Mouse (Mus musculus) neural tube, embryonic 12.5 days (tissue): Measurements from ENCODE around the gene Syt9. TPM values are rescaled to one million over a fixed set of nuclear protein-coding genes. Genes with fewer than 3 reads are reported as not detected.
A peak's percentile ranks its signal among the peaks of the same experiment; 100 is the strongest.

Source experiments
- ATAC-seq: fragments of 200-750 bp; cut with Nextera tagmentation; 2 replicates; pipeline ENCODE4 v1.8.0; 2017; ENCODE audit warnings: low read depth, mild to moderate bottlenecking, moderate TSS enrichment, moderate library complexity; ENCODE audit not compliant: low FRiP score
- H3K27ac ChIP-seq: fragments of 300-500 bp; sonication (generic); 2 replicates; pipeline ENCODE4 v1.5.1; 2016
- H3K27me3 ChIP-seq: fragments of 300-500 bp; sonication (generic); replicated peaks from 2 replicates; pipeline ENCODE4 v1.6.1; 2016; ENCODE audit warnings: mild to moderate bottlenecking
- H3K36me3 ChIP-seq: fragments of 300-500 bp; sonication (generic); 2 replicates; pipeline ENCODE4 v1.6.1; 2016; ENCODE audit warnings: mild to moderate bottlenecking
- H3K4me1 ChIP-seq: fragments of 300-500 bp; sonication (generic); 2 replicates; pipeline ENCODE4 v1.6.1; 2016
- H3K4me2 ChIP-seq: fragments of 300-500 bp; sonication (generic); replicated peaks from 2 replicates; pipeline ENCODE4 v1.6.1; 2016; ENCODE audit warnings: mild to moderate bottlenecking
- H3K4me3 ChIP-seq: fragments of 300-500 bp; sonication (generic); 2 replicates; pipeline ENCODE4 v1.5.1; 2016
- H3K9ac ChIP-seq: fragments of 300-500 bp; sonication (generic); 2 replicates; pipeline ENCODE4 v1.6.1; 2016; ENCODE audit warnings: mild to moderate bottlenecking
- H3K9me3 ChIP-seq: fragments of 300-500 bp; sonication (generic); 2 replicates; pipeline ENCODE4 v1.6.1; 2016; ENCODE audit warnings: mild to moderate bottlenecking
- WGBS: fragments of 180-500 bp; shearing (Covaris S2); methylation state at CpG from one replicate; pipeline ENCODE4 v1.1.7; 2016; 5-methylcytosine and 5-hydroxymethylcytosine counted together
- polyA plus RNA-seq: library from polyadenylated mRNA; unstranded; fragments of >200 nt; fragmentation: Nextera tagmentation; extraction: Ambion mirVana; gene quantifications from 2 replicates; pipeline ENCODE4 v1.2.1, GENCODE M21; 2016

Syt9 gene
- polyA plus RNA-seq, 1 experiment from 2014 or later = 7.9 TPM

DNA sequence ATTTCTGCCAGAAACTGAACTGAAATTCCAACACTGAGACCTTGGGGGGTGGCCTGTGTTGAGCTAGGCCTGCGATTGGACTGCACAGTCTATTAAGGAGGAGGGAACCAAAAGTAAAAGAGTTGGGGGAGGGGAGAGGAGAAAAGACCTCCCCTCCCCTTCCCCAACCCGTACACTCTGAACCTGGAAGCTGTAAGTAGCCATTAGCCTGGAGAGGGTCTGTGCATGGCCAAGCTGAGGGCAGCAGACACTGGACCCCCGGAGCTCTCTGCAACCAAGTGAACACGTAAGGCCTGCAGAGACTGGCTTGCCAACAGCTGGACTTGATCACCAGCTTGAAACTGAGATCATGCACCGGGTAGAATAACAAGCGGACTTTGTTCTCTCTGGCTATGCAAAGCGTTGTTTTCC is 196.7 kb downstream of the Syt9 start, which contains the start of gene Olfml1:
Gene Olfml1 (plus strand): TSS at position 186 of the 411 bp plus-strand sequence.
- no peaks in the 10 kb centered on the region for H3K9me3 ChIP-seq
- no peaks in the 10 kb centered on the region for H3K27me3 ChIP-seq
- no peak within 1 kb of the TSS for H3K9ac ChIP-seq
- H3K27ac ChIP-seq = no peak within 1 kb of the TSS
- no peaks in the 10 kb centered on the region for H3K4me1 ChIP-seq
- WGBS = 62% methylated on average over 7 of the region's 7 CpGs
- no peaks in the 10 kb centered on the region for H3K36me3 ChIP-seq
- peak within 1 kb of the TSS; percentile 38 for H3K4me2 ChIP-seq
- no peak for ATAC-seq
- peak within 1 kb of the TSS; percentile 9; the same call in 1 of the 2 replicates for H3K4me3 ChIP-seq

DNA sequence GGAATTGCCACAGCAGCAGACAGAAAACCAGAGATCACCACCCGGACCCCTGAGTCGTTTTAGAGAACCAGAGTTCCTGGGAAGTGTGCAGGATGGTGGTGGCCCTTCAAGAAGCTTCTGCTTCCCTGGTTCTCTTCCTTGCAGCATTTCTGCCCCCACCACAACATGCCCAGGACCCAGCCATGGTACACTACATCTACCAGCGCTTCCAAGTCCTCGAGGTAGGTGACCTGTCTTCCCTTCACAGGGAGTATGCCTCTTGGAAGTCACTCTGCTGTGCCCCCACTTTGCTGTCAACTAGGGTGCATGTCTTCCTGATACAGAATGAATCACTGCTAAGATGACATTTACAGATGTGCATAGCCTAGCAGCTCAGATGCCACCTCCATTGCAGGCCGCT is 197.1 kb downstream of the Syt9 start:
- Histone ChIP-seq H3K9me3 (no peaks in the 10 kb centered on the region), H3K4me2 (peak overlapping the region; percentile 38), H3K4me3 (peak overlapping the region; percentile 9; the same call in 1 of the 2 replicates), H3K27ac (no peak overlapping the region), H3K36me3 (no peaks in the 10 kb centered on the region), H3K4me1 (no peaks in the 10 kb centered on the region), H3K9ac (no peak overlapping the region), H3K27me3 (no peaks in the 10 kb centered on the region)
- ATAC-seq = no peak
- 65% methylated on average over 5 of the region's 5 CpGs for WGBS

DNA sequence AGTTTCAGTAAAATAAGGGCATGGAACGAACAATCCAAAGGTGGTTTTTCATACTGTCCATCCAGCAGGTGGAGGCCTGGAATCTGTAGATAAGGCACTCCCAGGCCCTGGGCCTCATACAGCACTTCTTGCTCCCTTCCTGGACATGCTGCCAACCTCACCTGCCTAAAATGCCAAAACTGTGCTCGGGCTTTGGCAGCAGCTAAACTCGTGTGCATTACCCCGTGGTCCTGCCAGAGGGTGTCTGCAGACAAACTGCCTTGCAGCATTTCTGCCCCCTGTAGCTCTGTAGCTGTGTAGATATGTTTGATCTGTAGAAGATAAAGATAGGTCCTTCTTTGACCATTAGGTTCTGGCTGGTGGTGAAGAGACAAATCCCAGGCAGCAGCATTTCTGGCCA is 198.4 kb downstream of the Syt9 start:
- WGBS = 73% methylated on average over 4 of the region's 4 CpGs
- ATAC-seq = no peak

DNA sequence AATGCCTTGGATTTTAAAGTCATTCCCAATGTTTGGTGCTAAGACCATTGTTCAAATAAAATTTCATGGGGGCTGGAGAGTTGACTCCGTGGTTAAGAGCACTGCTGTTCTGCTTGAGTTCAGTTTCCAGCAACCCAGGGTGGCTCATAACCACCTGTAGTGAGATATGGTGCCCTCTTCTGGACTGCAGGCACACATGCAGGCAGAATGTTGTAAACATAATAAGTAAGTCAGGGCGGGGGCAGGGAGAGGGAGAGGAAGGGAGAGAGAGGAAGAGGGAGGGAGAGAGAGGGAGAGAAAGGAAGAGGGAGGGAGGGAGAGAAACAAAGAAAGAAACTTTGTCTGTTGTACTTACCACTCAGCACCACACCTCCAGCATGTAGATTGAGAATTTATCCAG is 203.3 kb downstream of the Syt9 start:
- Histone ChIP-seq H3K4me1 (no peaks in the 10 kb centered on the region), H3K4me3 (no peak overlapping the region), H3K9me3 (no peaks in the 10 kb centered on the region), H3K27me3 (no peaks in the 10 kb centered on the region), H3K27ac (no peak overlapping the region), H3K4me2 (no peak overlapping the region), H3K36me3 (no peaks in the 10 kb centered on the region), H3K9ac (no peak overlapping the region)
- ATAC-seq = no peak
- 58% methylated on average over 2 of the region's 2 CpGs for WGBS

More for the DNA sequence above, 198.4 kb downstream of the Syt9 start:
- H3K4me3 ChIP-seq = no peak overlapping the region
- no peaks in the 10 kb centered on the region for H3K9me3 ChIP-seq
- no peaks in the 10 kb centered on the region for H3K36me3 ChIP-seq
- H3K27ac ChIP-seq = no peak overlapping the region
- H3K27me3 ChIP-seq = no peaks in the 10 kb centered on the region
- H3K4me2 ChIP-seq = no peak overlapping the region
- H3K4me1 ChIP-seq = no peaks in the 10 kb centered on the region
- H3K9ac ChIP-seq = no peak overlapping the region

DNA sequence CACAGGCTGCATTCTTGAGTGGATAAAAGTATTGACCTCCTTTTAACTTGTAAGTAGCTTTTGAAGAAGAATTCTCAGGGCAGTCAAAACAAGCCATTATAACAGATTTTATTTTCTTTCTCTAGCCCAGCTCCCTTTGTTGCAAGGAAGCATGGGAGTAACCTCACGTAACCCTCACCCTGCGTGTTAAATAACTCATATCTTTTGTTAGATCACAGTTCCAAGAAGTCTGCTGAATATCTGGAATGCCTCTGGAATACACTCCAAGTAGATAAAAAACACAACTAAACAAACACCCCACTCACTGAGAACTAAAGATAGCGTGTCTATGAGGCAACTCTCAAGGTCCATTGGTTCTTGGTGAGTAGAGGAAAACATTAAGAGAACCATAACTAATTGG is 203.7 kb downstream of the Syt9 start:
- H3K9me3 ChIP-seq = no peaks in the 10 kb centered on the region
- no peak overlapping the region for H3K9ac ChIP-seq
- H3K4me2 ChIP-seq = no peak overlapping the region
- H3K4me3 ChIP-seq = no peak overlapping the region
- no peaks in the 10 kb centered on the region for H3K4me1 ChIP-seq
- no peaks in the 10 kb centered on the region for H3K27me3 ChIP-seq
- no peak for ATAC-seq
- 80% methylated on average over 3 of the region's 3 CpGs for WGBS
- no peak overlapping the region for H3K27ac ChIP-seq
- no peaks in the 10 kb centered on the region for H3K36me3 ChIP-seq

DNA sequence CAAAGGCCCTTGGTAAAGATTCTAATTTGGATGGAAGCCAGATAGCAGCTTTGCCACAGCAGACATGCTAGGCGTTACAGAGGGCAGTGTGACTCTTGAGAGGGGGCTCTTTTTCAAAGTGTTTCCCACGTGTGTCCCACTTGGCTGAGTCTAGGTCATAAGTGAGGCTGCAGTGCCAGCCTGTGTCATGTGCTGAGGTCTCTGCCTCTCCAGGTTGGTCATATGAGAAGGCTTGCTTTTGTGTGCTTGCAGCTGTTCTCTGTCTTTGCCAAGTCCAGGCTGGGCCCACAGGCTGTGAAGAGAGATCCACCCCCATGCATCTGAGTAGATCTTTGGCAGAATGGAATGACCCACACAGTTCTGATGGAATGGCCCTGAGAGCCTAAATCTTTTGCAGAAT is 222.1 kb downstream of the Syt9 start:
- Histone ChIP-seq H3K4me3 (no peak overlapping the region), H3K27ac (no peak overlapping the region), H3K9me3 (no peaks in the 10 kb centered on the region), H3K27me3 (no peaks in the 10 kb centered on the region; the same call in 1 of the 2 replicates), H3K4me1 (peaks cover 14% of the 10 kb centered on the region), H3K9ac (no peak overlapping the region), H3K36me3 (no peaks in the 10 kb centered on the region), H3K4me2 (no peak overlapping the region)
- ATAC-seq = no peak
- 57% methylated on average over 2 of the region's 2 CpGs for WGBS

DNA sequence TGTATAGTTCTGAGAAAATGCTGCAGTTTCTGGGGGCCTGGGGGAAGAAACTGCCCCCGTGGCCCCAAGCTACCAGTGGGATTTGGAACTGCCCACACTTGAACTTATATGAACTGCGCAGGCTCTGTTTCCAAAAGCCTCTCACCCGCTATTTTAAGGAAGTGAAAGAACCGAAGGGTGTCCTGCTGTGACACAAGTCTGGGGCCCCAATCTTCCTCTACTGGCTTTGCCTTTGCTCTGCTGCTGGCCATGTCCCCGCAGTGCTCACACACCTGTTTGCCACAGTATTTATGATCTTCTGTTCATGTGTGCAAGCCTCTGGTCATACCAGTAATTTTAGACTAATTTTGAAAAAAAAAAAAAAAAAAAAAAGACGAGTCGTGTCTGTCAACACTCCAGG is 223.4 kb downstream of the Syt9 start:
- H3K4me3 ChIP-seq = no peak overlapping the region
- H3K4me2 ChIP-seq = no peak overlapping the region
- no peaks in the 10 kb centered on the region; the same call in 1 of the 2 replicates for H3K27me3 ChIP-seq
- WGBS = 33% methylated on average over 7 of the region's 7 CpGs
- no peaks in the 10 kb centered on the region for H3K9me3 ChIP-seq
- H3K9ac ChIP-seq = no peak overlapping the region
- no peak for ATAC-seq
- H3K27ac ChIP-seq = no peak overlapping the region
- H3K36me3 ChIP-seq = no peaks in the 10 kb centered on the region
- H3K4me1 ChIP-seq = peaks cover 14% of the 10 kb centered on the region

DNA sequence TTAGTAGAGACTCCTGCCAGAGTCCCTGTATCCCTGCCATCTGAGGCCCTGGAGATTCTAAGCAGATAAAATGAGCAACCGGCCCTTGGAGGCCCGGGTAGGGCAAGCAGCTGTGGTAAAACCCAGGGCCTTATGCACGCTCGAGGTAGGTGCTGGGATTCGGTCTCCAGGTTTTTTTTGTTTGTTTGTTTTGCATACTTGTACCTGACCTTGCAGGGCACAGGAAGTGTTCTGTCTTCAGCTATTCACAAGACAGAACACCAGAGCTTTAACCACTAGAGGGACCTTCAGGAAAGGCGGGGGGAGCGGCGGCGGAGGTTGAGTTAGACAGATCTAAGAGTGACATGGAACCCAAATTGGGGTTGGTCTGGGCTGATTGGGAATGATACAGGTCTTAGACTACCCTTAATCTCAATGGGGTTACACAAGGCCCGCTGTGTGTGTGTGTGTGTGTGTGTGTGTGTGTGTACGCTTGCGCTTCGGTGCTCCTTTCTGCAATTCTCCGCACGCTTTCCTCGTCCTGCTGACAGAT is 223.9 kb downstream of the Syt9 start:
- peak overlapping the region; percentile 50 for H3K4me3 ChIP-seq
- H3K9ac ChIP-seq = peak overlapping the region; percentile 48; the same call in 1 of the 2 replicates
- peak overlapping the region; percentile 96 for H3K4me2 ChIP-seq
- no peaks in the 10 kb centered on the region for H3K36me3 ChIP-seq
- no peaks in the 10 kb centered on the region for H3K9me3 ChIP-seq
- no peaks in the 10 kb centered on the region; the same call in 1 of the 2 replicates for H3K27me3 ChIP-seq
- H3K27ac ChIP-seq = no peak overlapping the region
- ATAC-seq = peak; percentile 72
- 2% methylated on average over 16 of the region's 16 CpGs for WGBS
- H3K4me1 ChIP-seq = peaks cover 14% of the 10 kb centered on the region

DNA sequence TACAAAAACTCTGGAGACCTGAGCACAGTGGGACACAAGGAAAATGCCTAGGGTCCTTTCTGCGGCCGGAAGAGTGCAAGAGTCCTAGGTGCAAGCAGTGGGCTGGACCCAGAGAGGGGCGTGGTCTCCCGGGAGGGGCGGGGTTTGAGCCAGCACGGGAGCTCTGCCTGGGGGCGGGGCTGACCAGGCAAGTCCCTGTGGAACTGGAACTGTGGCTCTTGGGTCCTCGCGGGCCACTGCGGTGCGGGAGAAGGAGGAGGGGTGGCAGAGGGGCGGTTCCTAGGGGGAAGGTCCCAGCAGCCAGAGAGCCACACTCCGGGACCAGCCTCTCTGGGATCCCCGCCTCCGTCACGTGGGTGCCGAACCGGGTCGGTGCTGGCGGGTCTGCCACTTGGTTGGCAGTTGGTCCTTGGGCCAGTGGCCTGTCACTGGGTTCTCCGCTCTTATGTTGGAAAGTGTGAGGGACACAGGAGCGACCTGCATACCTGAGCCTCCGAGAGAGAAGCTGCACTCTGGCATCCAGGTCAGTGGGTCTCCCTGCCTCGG is 224.4 kb downstream of the Syt9 start, which contains the start of gene Ppfibp2:
Gene Ppfibp2 (plus strand): TSS at position 351 of the 546 bp plus-strand sequence.
- H3K27ac ChIP-seq = no peak within 1 kb of the TSS

DNA sequence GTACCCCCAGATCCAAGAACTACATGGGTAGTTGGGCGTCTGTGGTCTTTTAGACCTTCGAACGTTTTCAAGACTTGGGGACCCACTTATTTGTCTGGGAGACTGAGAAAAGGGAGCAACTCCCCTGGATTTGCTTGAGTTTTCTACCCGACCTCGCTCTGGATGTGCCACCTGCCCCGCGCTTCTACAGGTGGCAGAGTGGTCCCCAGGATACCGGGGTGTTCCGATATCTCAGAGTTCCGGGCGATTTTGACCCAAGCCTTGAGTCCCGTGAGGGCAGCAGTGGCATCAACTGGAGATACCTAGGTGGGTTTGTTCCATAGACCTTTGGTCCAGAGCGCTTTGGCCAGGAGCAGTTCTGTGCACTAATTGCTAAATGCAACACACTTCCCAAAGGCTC is 224.9 kb downstream of the Syt9 start:
- no peak for ATAC-seq
- Histone ChIP-seq H3K27ac (no peak overlapping the region), H3K4me1 (peaks cover 14% of the 10 kb centered on the region), H3K36me3 (no peaks in the 10 kb centered on the region), H3K4me2 (peak overlapping the region; percentile 96), H3K27me3 (no peaks in the 10 kb centered on the region; the same call in 1 of the 2 replicates), H3K9ac (peak overlapping the region; percentile 48; the same call in 1 of the 2 replicates), H3K4me3 (peak overlapping the region; percentile 50), H3K9me3 (no peaks in the 10 kb centered on the region)
- WGBS = 13% methylated on average over 13 of the region's 13 CpGs

More for the DNA sequence above, 224.4 kb downstream of the Syt9 start, which contains the start of gene Ppfibp2:
- Histone ChIP-seq H3K9ac (peak within 1 kb of the TSS; percentile 48), H3K4me3 (peak within 1 kb of the TSS; percentile 50), H3K36me3 (no peaks in the 10 kb centered on the region), H3K9me3 (no peaks in the 10 kb centered on the region), H3K27me3 (no peaks in the 10 kb centered on the region; the same call in 1 of the 2 replicates), H3K4me2 (peak within 1 kb of the TSS; percentile 96), H3K4me1 (peaks cover 14% of the 10 kb centered on the region)
- 1% methylated on average over 23 of the region's 24 CpGs for WGBS
- ATAC-seq = peak; percentile 97

DNA sequence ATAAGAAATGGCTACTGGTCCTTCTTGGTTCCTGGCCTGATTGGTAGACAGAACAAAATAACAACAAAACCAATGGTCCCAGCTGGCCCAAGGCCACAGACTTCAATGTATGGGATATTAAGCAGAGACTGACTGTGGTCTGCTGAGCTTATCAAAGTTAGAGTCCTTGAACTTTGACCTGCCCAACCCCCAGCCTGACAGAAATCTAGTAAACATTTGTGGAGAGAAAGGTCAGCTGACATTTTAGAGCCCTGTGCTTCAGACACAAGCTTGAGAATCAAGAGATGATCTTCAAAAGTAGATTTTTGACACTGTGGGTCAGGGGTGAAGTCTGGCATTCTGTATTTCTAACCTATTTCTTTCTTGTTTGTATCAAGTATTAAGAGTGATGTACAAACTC is 226.2 kb downstream of the Syt9 start:
- H3K9me3 ChIP-seq = no peaks in the 10 kb centered on the region
- H3K27ac ChIP-seq = no peak overlapping the region
- no peak overlapping the region for H3K4me3 ChIP-seq
- no peaks in the 10 kb centered on the region for H3K36me3 ChIP-seq
- H3K27me3 ChIP-seq = no peaks in the 10 kb centered on the region; the same call in 1 of the 2 replicates
- H3K9ac ChIP-seq = no peak overlapping the region
- ATAC-seq = no peak
- H3K4me1 ChIP-seq = peaks cover 14% of the 10 kb centered on the region
- H3K4me2 ChIP-seq = no peak overlapping the region

DNA sequence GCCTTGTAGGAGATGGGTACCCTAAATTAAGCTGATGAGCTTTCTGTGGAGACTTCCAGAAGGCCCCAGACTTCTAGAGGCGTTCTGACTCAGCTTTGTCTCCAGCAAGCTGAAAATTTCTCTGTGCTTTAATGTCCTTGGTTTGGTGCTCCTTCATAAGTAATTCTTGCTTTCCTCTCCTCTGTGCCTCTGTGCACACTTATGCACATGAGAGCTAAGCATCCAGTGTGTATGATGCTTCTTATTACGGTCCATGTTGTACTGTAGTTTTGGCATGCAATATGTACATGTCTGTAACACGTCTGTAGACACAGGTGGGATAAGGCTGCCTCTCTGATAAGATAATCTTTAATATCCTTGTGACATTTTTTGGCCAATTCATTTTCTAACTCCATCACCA is 227.4 kb downstream of the Syt9 start:
- no peak overlapping the region for H3K4me3 ChIP-seq
- no peak for ATAC-seq
- WGBS = 87% methylated on average over 3 of the region's 3 CpGs

More for the DNA sequence above, 227.4 kb downstream of the Syt9 start:
- Histone ChIP-seq H3K36me3 (no peaks in the 10 kb centered on the region), H3K9me3 (no peaks in the 10 kb centered on the region), H3K4me1 (peaks cover 14% of the 10 kb centered on the region), H3K27ac (no peak overlapping the region), H3K4me2 (no peak overlapping the region), H3K27me3 (no peaks in the 10 kb centered on the region; the same call in 1 of the 2 replicates), H3K9ac (no peak overlapping the region)
